Mouse (Mus musculus): ENCODE results near the gene Taf6l. TPM values are rescaled to one million over a fixed set of nuclear protein-coding genes. Genes with fewer than 3 reads are reported as not detected.

Taf6l gene
- total RNA-seq, 2 experiments from 2014 or later: 13.7 to 15.9 TPM

GRCm38 (mm10) chr19:8798264-8798946, 12.2 kb upstream of the Taf6l start, which contains the start of gene Polr2g:
Polr2g (minus strand) TSS chr19:8798577.
- peak; percentile 84 to 89 for DNase-seq (ENCODE audit: low spot score in 2 of 2)

- DNase-seq (ENCODE audit: low spot score in 2 of 2): peak in 1 of 2 experiments; percentile 33
Observed at GRCm38 (mm10) chr19:8790171-8790570, 4.0 kb upstream of the Taf6l start.

DNA sequence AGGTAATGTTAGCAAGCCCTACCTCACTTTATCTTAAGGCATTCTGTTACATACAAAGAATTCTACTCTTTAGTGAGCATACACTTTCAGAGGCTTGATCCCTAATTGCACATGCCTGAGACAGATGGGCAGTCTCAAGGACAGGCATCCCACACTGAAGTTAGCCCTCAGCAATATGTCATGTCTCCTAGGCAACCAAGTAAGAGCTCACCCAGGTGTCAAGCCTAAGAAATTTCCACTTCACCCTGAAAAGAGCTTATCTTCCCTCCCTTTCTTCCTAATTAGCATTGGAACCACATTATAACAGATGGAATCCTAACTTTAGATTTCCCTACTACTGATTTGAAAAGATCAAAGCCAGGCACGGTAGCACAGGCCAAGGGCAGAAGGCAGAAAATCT, 3.0 kb upstream of the Taf6l start:
- DNase-seq (ENCODE audit: low spot score in 2 of 2): no peak

GRCm38 (mm10) chr19:8788521-8788920, 2.3 kb upstream of the Taf6l start:
- no peak for DNase-seq (ENCODE audit: low spot score in 2 of 2)

- DNase-seq (ENCODE audit: low spot score in 2 of 2): no peak
Observed at GRCm38 (mm10) chr19:8774951-8775421, 11.2 kb downstream of the Taf6l start.

GRCm38 (mm10) chr19:8774086-8774835, 12.0 kb downstream of the Taf6l start, which contains the start of gene Tmem179b:
Tmem179b (minus strand) TSS chr19:8774467.
- DNase-seq (ENCODE audit: low spot score in 2 of 2): peak; percentile 96 to 97

DNA sequence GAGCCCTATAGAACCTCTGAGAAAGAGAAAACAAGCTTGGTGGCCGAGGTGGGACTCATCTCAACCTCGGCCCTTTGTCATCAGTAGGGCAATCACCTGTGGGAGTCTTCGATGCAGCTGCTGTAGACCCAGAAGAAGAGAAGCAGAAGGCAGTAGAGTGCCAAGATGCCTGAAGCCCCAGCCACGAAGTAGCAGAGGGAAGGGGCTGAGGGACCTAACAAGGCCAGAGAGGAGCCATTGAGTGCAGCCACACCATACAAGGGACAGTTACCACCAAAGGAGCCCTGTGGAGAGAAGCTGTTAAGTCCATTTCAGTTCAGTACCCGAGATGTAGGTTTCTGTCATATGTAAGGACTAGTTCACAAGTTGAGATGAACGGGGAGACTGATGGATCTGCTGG, 12.8 kb downstream of the Taf6l start:
- DNase-seq (ENCODE audit: low spot score in 2 of 2): no peak

DNA sequence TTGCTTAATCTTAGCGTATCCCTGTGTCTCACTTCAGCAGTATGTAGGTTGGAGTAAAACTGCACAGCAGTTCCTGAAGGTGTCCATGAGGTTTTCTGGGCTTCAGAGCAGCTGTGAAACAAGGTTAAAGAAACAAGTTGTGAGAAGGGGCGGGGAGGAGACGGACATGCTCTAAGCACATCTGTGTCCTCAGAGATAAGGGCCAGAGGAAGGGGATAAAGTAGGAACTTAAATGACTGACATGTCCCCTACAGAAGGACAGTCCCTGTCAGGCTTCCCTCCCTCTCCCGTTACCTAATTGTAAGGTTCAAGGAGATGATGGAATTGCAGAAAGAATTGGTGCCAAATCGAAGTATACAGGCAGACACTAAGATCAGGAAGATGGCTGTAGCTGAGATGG, 13.2 kb downstream of the Taf6l start:
- DNase-seq (ENCODE audit: low spot score in 2 of 2): no peak

GRCm38 (mm10) chr19:8770567-8771270, 15.5 kb downstream of the Taf6l start, which contains the start of gene Tmem223:
Tmem223 (plus strand) TSS chr19:8770996.
- peak; percentile 80 to 84 for DNase-seq (ENCODE audit: low spot score in 2 of 2)

DNA sequence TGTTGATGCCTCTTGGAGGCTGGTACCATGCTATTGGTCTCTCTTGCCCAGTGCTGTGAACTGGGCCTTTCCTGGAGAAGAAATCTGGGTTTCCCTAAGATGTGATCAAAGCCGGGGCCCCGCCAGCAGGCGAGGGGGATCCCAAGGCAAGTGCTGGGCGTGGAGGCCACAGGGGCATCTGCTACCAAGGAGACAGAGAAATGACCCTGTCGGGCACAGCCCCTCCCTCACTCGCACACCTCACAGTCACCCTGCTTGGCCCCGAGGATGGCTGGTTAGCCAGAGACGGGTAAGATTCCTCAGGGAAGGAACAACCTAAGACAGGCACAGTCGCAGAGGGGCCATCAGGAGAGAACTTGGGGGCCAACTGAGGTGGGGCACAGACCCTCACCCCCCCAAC, 20.7 kb downstream of the Taf6l start:
- no peak for DNase-seq (ENCODE audit: low spot score in 2 of 2)

- no peak for DNase-seq (ENCODE audit: low spot score in 2 of 2)
Observed at GRCm38 (mm10) chr19:8763276-8763675, 22.9 kb downstream of the Taf6l start.

GRCm38 (mm10) chr19:8760757-8761156, 25.5 kb downstream of the Taf6l start:
- DNase-seq (ENCODE audit: low spot score in 2 of 2): no peak

GRCm38 (mm10) chr19:8758899-8759298, 27.3 kb downstream of the Taf6l start:
- no peak for DNase-seq (ENCODE audit: low spot score in 2 of 2)

- DNase-seq (ENCODE audit: low spot score in 2 of 2): no peak
Observed at GRCm38 (mm10) chr19:8757471-8757998, 28.7 kb downstream of the Taf6l start.

DNA sequence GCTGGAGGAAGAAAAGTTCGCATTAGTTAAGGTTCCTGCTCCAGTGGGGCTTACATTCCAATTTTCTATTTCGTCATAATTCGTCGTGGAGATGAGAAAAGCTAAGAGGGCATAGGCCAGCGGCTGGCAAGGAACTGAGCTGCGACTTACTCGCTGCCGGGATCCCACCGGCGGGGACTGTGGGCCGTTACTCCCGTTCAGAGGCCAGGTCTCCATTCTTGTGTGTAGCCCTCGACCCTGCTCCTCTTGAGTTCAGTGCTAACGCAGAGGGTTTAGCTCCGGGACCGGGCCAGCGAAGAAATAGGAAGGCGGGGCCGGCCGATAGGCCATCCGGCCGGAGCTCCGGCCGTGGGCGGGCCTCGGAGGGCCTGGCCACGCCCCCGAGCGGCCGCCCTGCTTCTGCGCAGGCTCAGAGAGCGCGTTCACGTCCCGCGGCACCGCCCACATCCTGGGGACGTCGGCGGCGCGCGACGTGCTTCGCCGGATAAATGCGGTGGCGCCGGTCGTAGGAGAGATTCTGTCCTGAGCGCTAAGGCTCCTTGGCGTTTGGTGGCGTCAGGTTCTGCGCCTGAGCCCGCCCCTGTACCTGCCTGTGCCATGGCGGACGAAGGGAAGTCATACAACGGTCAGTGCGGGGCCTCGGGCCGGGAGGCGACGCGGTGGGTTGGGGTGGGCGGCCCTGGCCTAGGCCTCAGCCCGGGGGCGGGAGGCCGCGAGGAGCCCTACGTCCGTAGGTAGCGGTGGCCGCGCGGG, 29.4 kb downstream of the Taf6l start, which contains the start of gene Nxf1:
Gene Nxf1, plus strand, starts transcription at position 439 of the 753 bp plus-strand sequence.
- peak; percentile 92 to 94 for DNase-seq (ENCODE audit: low spot score in 2 of 2)

DNA sequence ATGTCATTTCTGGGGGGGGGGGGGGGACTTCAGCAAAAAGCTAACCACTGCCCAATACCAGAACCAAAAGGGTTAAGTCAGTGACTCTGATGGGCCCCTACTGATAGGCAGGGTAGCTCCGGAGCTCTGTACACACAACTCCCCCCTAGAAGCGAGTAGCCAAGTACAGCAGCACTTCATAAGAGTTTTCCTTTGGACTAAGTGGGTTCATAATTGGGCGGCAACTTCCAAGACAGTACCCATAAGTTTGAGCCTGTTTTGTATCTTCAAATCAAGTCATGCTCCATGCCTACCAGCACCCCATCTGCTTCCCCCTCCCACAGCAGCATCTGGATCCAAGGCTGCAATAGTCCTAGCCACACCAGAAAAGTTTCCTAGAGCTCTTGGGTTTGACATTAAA, 30.6 kb downstream of the Taf6l start:
- no peak for DNase-seq (ENCODE audit: low spot score in 2 of 2)

DNA sequence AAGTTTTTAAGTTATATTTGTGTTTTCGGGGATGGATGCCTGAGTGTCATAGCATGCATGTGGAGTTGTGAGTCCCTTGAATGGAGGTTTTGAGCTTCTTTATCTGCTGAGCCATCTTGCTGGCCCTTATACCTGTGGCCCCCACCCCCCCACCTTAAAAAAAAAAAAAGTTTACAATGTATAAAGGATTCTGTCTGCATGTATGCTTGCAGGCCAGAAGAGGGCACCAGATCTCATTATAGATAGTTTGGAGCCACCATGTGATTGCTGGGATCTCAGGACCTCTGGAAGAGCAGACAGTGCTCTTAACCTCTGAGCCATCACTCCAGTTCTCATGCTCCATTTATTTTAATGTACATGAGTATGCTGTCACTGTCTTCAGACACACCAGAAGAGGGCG, 38.8 kb downstream of the Taf6l start:
- no peak for DNase-seq (ENCODE audit: low spot score in 2 of 2)

DNA sequence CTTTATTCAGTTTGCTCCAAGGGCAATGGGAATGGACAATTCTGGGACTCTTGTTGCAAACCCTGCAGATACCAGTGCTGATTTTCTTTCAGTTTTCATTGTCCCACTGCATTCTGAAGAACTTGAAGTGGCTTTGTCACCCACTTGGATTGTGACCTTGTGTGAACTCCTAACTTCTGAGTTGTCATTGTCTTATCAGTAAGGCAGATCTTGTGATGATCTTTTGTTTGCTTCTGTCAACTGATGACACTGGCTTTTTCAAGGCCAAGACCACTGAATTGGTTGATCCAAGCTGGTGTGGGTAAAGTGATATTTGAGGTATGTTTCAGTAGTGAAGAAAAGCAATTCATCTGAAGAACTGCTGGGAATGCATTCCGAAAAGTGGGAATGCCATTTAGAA, 40.8 kb downstream of the Taf6l start:
- no peak for DNase-seq (ENCODE audit: low spot score in 2 of 2)

- no peak for DNase-seq (ENCODE audit: low spot score in 2 of 2)
Observed at GRCm38 (mm10) chr19:8742176-8742575, 44.0 kb downstream of the Taf6l start.

DNA sequence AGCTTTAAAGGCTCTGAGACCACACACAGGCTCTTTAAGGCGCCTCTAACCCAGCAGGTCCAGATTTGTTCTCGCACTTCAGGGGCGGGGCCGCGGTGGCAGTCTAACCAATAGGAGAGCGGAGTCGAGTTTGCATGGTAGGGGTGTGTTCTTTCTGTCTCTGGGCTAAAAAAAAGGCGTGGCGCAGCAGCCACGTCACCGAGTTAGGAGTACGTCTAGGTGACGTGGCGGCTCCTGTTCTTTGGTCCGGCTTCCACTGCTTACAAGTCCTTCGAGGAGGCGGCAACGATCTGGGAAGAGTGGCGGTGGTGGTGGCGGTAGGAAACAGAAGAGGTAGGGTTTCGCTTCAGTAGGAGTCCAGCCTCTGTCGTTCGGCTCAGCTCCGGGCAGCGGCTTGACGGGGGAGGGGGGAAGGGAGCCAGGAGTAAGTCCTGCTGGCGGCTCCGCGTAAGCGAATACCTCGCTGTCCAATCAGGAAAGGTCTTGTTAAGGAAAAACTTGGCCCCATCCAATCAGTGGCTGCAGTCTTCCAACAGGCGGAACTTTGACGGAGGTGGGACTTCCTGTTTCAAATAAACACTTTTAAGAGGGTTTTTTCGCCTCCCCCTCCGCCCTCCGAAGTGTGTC, 44.9 kb downstream of the Taf6l start, which contains the start of gene Stx5a:
Gene Stx5a, plus strand, starts transcription at position 171 of the 627 bp plus-strand sequence.
- peak; percentile 89 to 95 for DNase-seq (ENCODE audit: low spot score in 2 of 2)
